Mouse (Mus musculus): ENCODE measurements around the gene Ahcy. TPM values are rescaled to one million over a fixed set of nuclear protein-coding genes. Genes with fewer than 3 reads are reported as not detected.

The Ahcy gene
- polyA plus RNA-seq, 1 experiment = 27.8 TPM

- TF ChIP-seq CTCF (IDR thresholded peaks at IDR 0.05; ENCODE audit: insufficient read depth, low read length) (no peak), POLR2A (IDR thresholded peaks at IDR 0.05; ENCODE audit: borderline replicate concordance, extremely low read depth, low read depth, low read length) (no peak)
- Histone ChIP-seq H3K4me3 (replicated peaks; ENCODE audit: extremely low read depth, low read depth, low read length) (no peak overlapping the region), H3K4me1 (ENCODE audit: control insufficient read depth, insufficient read depth, low read length) (peaks cover 5% of the 10 kb centered on the region)
- no peak for DNase-seq
- 75% methylated on average over 2 of the region's 2 CpGs for WGBS
These were observed 21.6 kb downstream of the Ahcy start for GRCm38 (mm10) chr2:155052681-155053080.

- no peak for TF ChIP-seq CTCF (IDR thresholded peaks at IDR 0.05; ENCODE audit: insufficient read depth, low read length)
- no peak for TF ChIP-seq POLR2A (IDR thresholded peaks at IDR 0.05; ENCODE audit: borderline replicate concordance, extremely low read depth, low read depth, low read length)
- Histone ChIP-seq H3K4me1 (ENCODE audit: control insufficient read depth, insufficient read depth, low read length) (peaks cover 5% of the 10 kb centered on the region), H3K4me3 (replicated peaks; ENCODE audit: extremely low read depth, low read depth, low read length) (no peak overlapping the region)
- WGBS = 14% methylated on average over 9 of the region's 9 CpGs
- DNase-seq = no peak
These were observed 22.5 kb downstream of the Ahcy start for GRCm38 (mm10) chr2:155051622-155052351.

- Histone ChIP-seq H3K4me3 (replicated peaks; ENCODE audit: extremely low read depth, low read depth, low read length) (peak overlapping the region; percentile 73), H3K4me1 (ENCODE audit: control insufficient read depth, insufficient read depth, low read length) (peaks cover 5% of the 10 kb centered on the region)
- peak; percentile 93 for DNase-seq
- TF ChIP-seq POLR2A (IDR thresholded peaks at IDR 0.05; ENCODE audit: borderline replicate concordance, extremely low read depth, low read depth, low read length) (peak; percentile 98), CTCF (IDR thresholded peaks at IDR 0.05; ENCODE audit: insufficient read depth, low read length) (no peak)
- whole genome bisulfite sequencing = under 1% methylated on average over 45 of the region's 45 CpGs
These were observed 23.6 kb downstream of the Ahcy start for GRCm38 (mm10) chr2:155050504-155051236.

GRCm38 (mm10) chr2:155050108-155050503 is 24.2 kb downstream of the Ahcy start:
- Histone ChIP-seq H3K4me3 (replicated peaks; ENCODE audit: extremely low read depth, low read depth, low read length) (peak overlapping the region; percentile 73), H3K4me1 (ENCODE audit: control insufficient read depth, insufficient read depth, low read length) (peaks cover 5% of the 10 kb centered on the region)
- TF ChIP-seq POLR2A (IDR thresholded peaks at IDR 0.05; ENCODE audit: borderline replicate concordance, extremely low read depth, low read depth, low read length) (no peak), CTCF (IDR thresholded peaks at IDR 0.05; ENCODE audit: insufficient read depth, low read length) (no peak)
- WGBS = 6% methylated on average over 5 of the region's 5 CpGs
- no peak for DNase-seq

GRCm38 (mm10) chr2:155047452-155048178 is 26.7 kb downstream of the Ahcy start:
- TF ChIP-seq CTCF (IDR thresholded peaks at IDR 0.05; ENCODE audit: insufficient read depth, low read length) (no peak), POLR2A (IDR thresholded peaks at IDR 0.05; ENCODE audit: borderline replicate concordance, extremely low read depth, low read depth, low read length) (no peak)
- H3K4me1 ChIP-seq (ENCODE audit: control insufficient read depth, insufficient read depth, low read length) = peaks cover 5% of the 10 kb centered on the region
- DNase-seq = no peak
- H3K4me3 ChIP-seq (replicated peaks; ENCODE audit: extremely low read depth, low read depth, low read length) = no peak overlapping the region
- 63% methylated on average over 7 of the region's 7 CpGs for WGBS

GRCm38 (mm10) chr2:155046803-155047202 is 27.5 kb downstream of the Ahcy start:
- 78% methylated on average over 2 of the region's 2 CpGs for WGBS
- DNase-seq = no peak
- TF ChIP-seq POLR2A (IDR thresholded peaks at IDR 0.05; ENCODE audit: borderline replicate concordance, extremely low read depth, low read depth, low read length) (no peak), CTCF (IDR thresholded peaks at IDR 0.05; ENCODE audit: insufficient read depth, low read length) (no peak)
- Histone ChIP-seq H3K4me3 (replicated peaks; ENCODE audit: extremely low read depth, low read depth, low read length) (no peak overlapping the region), H3K4me1 (ENCODE audit: control insufficient read depth, insufficient read depth, low read length) (peaks cover 5% of the 10 kb centered on the region)

GRCm38 (mm10) chr2:155045075-155045474 is 29.2 kb downstream of the Ahcy start:
- 70% methylated on average over 3 of the region's 3 CpGs for WGBS
- Histone ChIP-seq H3K4me1 (ENCODE audit: control insufficient read depth, insufficient read depth, low read length) (peaks cover 2% of the 10 kb centered on the region; the same call in 1 of the 2 replicates), H3K4me3 (replicated peaks; ENCODE audit: extremely low read depth, low read depth, low read length) (no peak overlapping the region)
- DNase-seq = no peak
- TF ChIP-seq POLR2A (IDR thresholded peaks at IDR 0.05; ENCODE audit: borderline replicate concordance, extremely low read depth, low read depth, low read length) (no peak), CTCF (IDR thresholded peaks at IDR 0.05; ENCODE audit: insufficient read depth, low read length) (no peak)

GRCm38 (mm10) chr2:155044542-155044941 is 29.8 kb downstream of the Ahcy start:
- Histone ChIP-seq H3K4me3 (replicated peaks; ENCODE audit: extremely low read depth, low read depth, low read length) (no peak overlapping the region), H3K4me1 (ENCODE audit: control insufficient read depth, insufficient read depth, low read length) (no peaks in the 10 kb centered on the region)
- 72% methylated on average over 3 of the region's 3 CpGs for WGBS
- TF ChIP-seq POLR2A (IDR thresholded peaks at IDR 0.05; ENCODE audit: borderline replicate concordance, extremely low read depth, low read depth, low read length) = no peak
- no peak for TF ChIP-seq CTCF (IDR thresholded peaks at IDR 0.05; ENCODE audit: insufficient read depth, low read length)
- no peak for DNase-seq

GRCm38 (mm10) chr2:155039956-155040355 is 34.3 kb downstream of the Ahcy start:
- no peak for TF ChIP-seq POLR2A (IDR thresholded peaks at IDR 0.05; ENCODE audit: borderline replicate concordance, extremely low read depth, low read depth, low read length)
- no peak for TF ChIP-seq CTCF (IDR thresholded peaks at IDR 0.05; ENCODE audit: insufficient read depth, low read length)
- 50% methylated on average over 4 of the region's 4 CpGs for WGBS
- Histone ChIP-seq H3K4me1 (ENCODE audit: control insufficient read depth, insufficient read depth, low read length) (no peaks in the 10 kb centered on the region), H3K4me3 (replicated peaks; ENCODE audit: extremely low read depth, low read depth, low read length) (no peak overlapping the region)
- DNase-seq = no peak
